Mouse (Mus musculus) lung, adult 2 months (tissue): Measurements from ENCODE around the gene 4930432M17Rik. TPM values are rescaled to one million over a fixed set of nuclear protein-coding genes. Genes with fewer than 3 reads are reported as not detected.

ENCODE experiments used
- DNase-seq: peaks from one replicate; pipeline ENCODE4 v3.0.0; 2022
- H3K4me1 ChIP-seq: fragments of 200-500 bp; 2 replicates; pipeline ENCODE4 v1.6.1; 2011; ENCODE audit warnings: low read length; ENCODE audit not compliant: control insufficient read depth, insufficient read depth
- H3K4me3 ChIP-seq: fragments of 200-500 bp; replicated peaks from 2 replicates; pipeline ENCODE3; 2011; ENCODE audit warnings: low read depth, mild to moderate bottlenecking, control low read depth, low read length; ENCODE audit errors: extremely low read depth
- CTCF ChIP-seq: fragments of 200-500 bp; IDR thresholded peaks from 2 replicates; pipeline ENCODE4 v1.5.1; 2011; ENCODE audit warnings: mild to moderate bottlenecking, low read length, control low read depth; ENCODE audit not compliant: insufficient read depth
- POLR2A ChIP-seq: fragments of 200-500 bp; IDR thresholded peaks from 2 replicates; pipeline ENCODE4 v1.6.1; 2011; ENCODE audit warnings: low read depth, mild to moderate bottlenecking, control low read depth, low read length, borderline replicate concordance; ENCODE audit errors: extremely low read depth
- WGBS: fragments of 180-500 bp; shearing (Covaris S2); methylation state at CpG from one replicate; pipeline ENCODE4 v1.1.7; 2018; 5-methylcytosine and 5-hydroxymethylcytosine counted together
- polyA plus RNA-seq: library from polyadenylated mRNA; depleted of rRNA; stranded (reverse); fragments of >200 nt; gene quantifications from 2 replicates; pipeline ENCODE4 v1.2.3, GENCODE M21; 2012; rRNA removed

Gene 4930432M17Rik
- polyA plus RNA-seq, 1 experiment, result not detected

DNA sequence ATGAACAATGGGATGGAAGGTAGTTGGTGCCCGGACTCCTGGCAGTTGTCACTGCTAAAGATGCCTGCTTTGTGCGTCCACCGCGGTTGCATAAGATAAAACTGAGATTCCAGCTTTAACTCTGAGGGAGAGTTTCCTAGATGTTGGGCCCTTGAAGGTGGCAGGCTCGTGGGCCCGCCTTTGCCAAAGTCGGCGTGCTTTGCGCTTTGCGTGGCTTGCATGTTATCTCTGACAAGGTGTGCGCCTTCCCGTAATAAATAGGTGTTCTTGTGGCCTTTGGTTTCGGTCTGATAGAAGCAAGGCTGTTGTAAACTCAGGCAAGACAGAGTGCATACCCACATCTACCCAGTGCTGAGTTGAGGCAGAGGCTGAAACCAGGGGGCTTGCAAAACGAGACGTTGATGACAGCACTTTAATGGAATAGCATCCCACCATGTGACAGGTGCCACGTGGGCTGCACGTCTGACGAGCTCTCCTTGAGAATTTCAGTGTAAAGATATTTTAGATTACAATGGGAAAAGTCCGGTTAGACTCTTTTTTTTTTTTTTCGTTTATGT is 53.5 kb downstream of the 4930432M17Rik start:
- H3K4me1 ChIP-seq, result peaks cover 3% of the 10 kb centered on the region
- 8% methylated on average over 20 of the region's 20 CpGs for WGBS
- DNase-seq, result peak; percentile 40
- TF ChIP-seq CTCF, result no peak
- no peak for TF ChIP-seq POLR2A
- H3K4me3 ChIP-seq, result peak overlapping the region; percentile 54

DNA sequence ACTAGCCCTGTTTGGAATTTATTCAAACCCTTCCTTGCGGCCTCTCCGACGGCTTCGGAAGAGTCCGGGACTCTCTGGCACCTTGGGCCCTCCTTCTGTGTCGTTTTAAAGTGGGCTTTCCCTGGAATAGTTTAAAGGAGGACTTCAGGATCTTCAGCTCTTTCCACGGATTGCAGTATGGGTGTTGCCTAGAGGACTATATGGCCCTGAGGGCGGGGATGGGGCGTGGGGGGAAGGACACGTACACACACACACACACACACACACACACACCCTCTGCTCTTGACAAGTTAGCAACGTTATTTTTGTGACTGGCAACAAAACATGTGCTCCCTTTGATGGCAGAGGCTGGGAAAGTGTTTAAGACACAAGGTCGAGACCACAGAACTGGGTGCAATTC is 54.0 kb downstream of the 4930432M17Rik start:
- TF ChIP-seq CTCF, result no peak
- no peak for TF ChIP-seq POLR2A
- no peak overlapping the region for H3K4me3 ChIP-seq
- DNase-seq, result no peak
- peaks cover 3% of the 10 kb centered on the region for H3K4me1 ChIP-seq
- WGBS, result 31% methylated on average over 12 of the region's 12 CpGs

- no peak for TF ChIP-seq CTCF
- WGBS, result 71% methylated on average over 10 of the region's 10 CpGs
- no peak for DNase-seq
- H3K4me3 ChIP-seq, result no peak overlapping the region
- H3K4me1 ChIP-seq, result peaks cover 3% of the 10 kb centered on the region
Observed at GRCm38 (mm10) chr3:121725651-121726050, 55.1 kb downstream of the 4930432M17Rik start.

DNA sequence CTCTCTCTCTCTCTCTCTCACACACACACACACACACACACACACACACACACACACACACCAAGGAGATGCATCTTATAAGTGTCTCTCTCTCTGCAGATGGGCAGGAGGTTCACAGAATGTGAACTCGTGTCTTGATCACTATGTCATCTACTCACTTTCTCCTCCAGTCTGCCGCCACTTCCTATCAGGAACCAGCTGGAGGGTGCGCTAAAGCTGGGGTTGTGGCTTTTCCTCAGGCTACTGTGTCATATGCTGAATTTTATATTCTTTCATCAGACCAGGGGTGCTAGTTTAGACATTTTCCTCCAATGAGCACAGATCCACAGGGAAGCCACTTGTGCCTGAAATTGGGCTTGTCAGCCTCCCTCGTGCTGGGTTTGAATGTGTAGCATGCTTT is 59.1 kb downstream of the 4930432M17Rik start:
- 74% methylated on average over 4 of the region's 4 CpGs for WGBS
- no peak for DNase-seq
- no peaks in the 10 kb centered on the region for H3K4me1 ChIP-seq
- no peak overlapping the region for H3K4me3 ChIP-seq
- TF ChIP-seq CTCF, result no peak
- TF ChIP-seq POLR2A, result no peak

Other genes starting within 250 kb of the 4930432M17Rik start
- 165 and 170 TPM in 2 replicates for gene Cnn3, start 244.3 kb upstream of the 4930432M17Rik start, polyA plus RNA-seq
- gene Slc44a3, start 138.4 kb upstream of the 4930432M17Rik start, polyA plus RNA-seq, result 17.6 and 23.2 TPM in 2 replicates
- gene F3, start 52.8 kb downstream of the 4930432M17Rik start, polyA plus RNA-seq, result 35.4 and 42.7 TPM in 2 replicates
- 8.3 and 18.2 TPM in 2 replicates for gene Abcd3, start 144.5 kb downstream of the 4930432M17Rik start, polyA plus RNA-seq